Mouse (Mus musculus): ENCODE data around the gene Pi16.
"Not testable (repeated sequence)": the region's sequence is repeated elsewhere in the genome, so short reads cannot be mapped to it uniquely, and the experiment has no call there.

Pi16 gene

GRCm38 (mm10) chr17:29317380-29317779 is at the start of gene Pi16:
Pi16 (plus strand) TSS chr17:29317680.
- DNase-seq (ENCODE audit: low spot score in 2 of 2) = not testable (repeated sequence)

GRCm38 (mm10) chr17:29267931-29268681 is 49.4 kb upstream of the Pi16 start:
- DNase-seq (ENCODE audit: low spot score in 2 of 2) = no peak

- peak; percentile 93 for DNase-seq (ENCODE audit: low spot score in 2 of 2)
Measured at GRCm38 (mm10) chr17:29268682-29269348, 48.7 kb upstream of the Pi16 start, which contains the start of gene BC004004. BC004004 (plus strand) TSS chr17:29268788.

GRCm38 (mm10) chr17:29269349-29269706 is 48.2 kb upstream of the Pi16 start:
- DNase-seq (ENCODE audit: low spot score in 2 of 2) = no peak

- DNase-seq (ENCODE audit: low spot score in 2 of 2) = no peak
Measured at GRCm38 (mm10) chr17:29270148-29270698, 47.3 kb upstream of the Pi16 start.

GRCm38 (mm10) chr17:29273156-29273555 is 44.3 kb upstream of the Pi16 start:
- no peak for DNase-seq (ENCODE audit: low spot score in 2 of 2)

GRCm38 (mm10) chr17:29273889-29274288 is 43.6 kb upstream of the Pi16 start:
- no peak for DNase-seq (ENCODE audit: low spot score in 2 of 2)

- no peak for DNase-seq (ENCODE audit: low spot score in 2 of 2)
Measured at GRCm38 (mm10) chr17:29280422-29280821, 37.1 kb upstream of the Pi16 start.

GRCm38 (mm10) chr17:29281541-29281940 is 35.9 kb upstream of the Pi16 start:
- no peak for DNase-seq (ENCODE audit: low spot score in 2 of 2)

- DNase-seq (ENCODE audit: low spot score in 2 of 2) = no peak
Measured at GRCm38 (mm10) chr17:29282216-29282952, 35.1 kb upstream of the Pi16 start.

GRCm38 (mm10) chr17:29291793-29292192 is 25.7 kb upstream of the Pi16 start:
- DNase-seq (ENCODE audit: low spot score in 2 of 2) = no peak

- DNase-seq (ENCODE audit: low spot score in 2 of 2) = no peak
Measured at GRCm38 (mm10) chr17:29292996-29293395, 24.5 kb upstream of the Pi16 start.

GRCm38 (mm10) chr17:29293807-29294605 is 23.5 kb upstream of the Pi16 start:
- DNase-seq (ENCODE audit: low spot score in 2 of 2) = no peak

GRCm38 (mm10) chr17:29295835-29296234 is 21.6 kb upstream of the Pi16 start:
- DNase-seq (ENCODE audit: low spot score in 2 of 2) = no peak

- DNase-seq (ENCODE audit: low spot score in 2 of 2) = no peak
Measured at GRCm38 (mm10) chr17:29297321-29297720, 20.2 kb upstream of the Pi16 start.

GRCm38 (mm10) chr17:29297813-29298212 is 19.7 kb upstream of the Pi16 start:
- no peak for DNase-seq (ENCODE audit: low spot score in 2 of 2)

- no peak for DNase-seq (ENCODE audit: low spot score in 2 of 2)
Measured at GRCm38 (mm10) chr17:29299282-29299681, 18.2 kb upstream of the Pi16 start.

GRCm38 (mm10) chr17:29300926-29301325 is 16.6 kb upstream of the Pi16 start:
- no peak for DNase-seq (ENCODE audit: low spot score in 2 of 2)

- DNase-seq (ENCODE audit: low spot score in 2 of 2) = no peak
Measured at GRCm38 (mm10) chr17:29301421-29301820, 16.1 kb upstream of the Pi16 start.

GRCm38 (mm10) chr17:29302149-29302548 is 15.3 kb upstream of the Pi16 start:
- no peak for DNase-seq (ENCODE audit: low spot score in 2 of 2)

- no peak for DNase-seq (ENCODE audit: low spot score in 2 of 2)
Measured at GRCm38 (mm10) chr17:29303087-29303486, 14.4 kb upstream of the Pi16 start.

Data from right cerebral cortex, postnatal 36 days (tissue).